Mouse (Mus musculus) liver, embryonic 14.5 days (tissue): ENCODE results near the gene Nccrp1.

Experiments used
- CTCF ChIP-seq: IDR thresholded peaks from 2 replicates; pipeline ENCODE4 v1.5.1; 2016; ENCODE audit warnings: antibody characterized with exemption, low read depth, control low read depth
- EP300 ChIP-seq: IDR thresholded peaks from 2 replicates; pipeline ENCODE4 v1.6.1; 2016; ENCODE audit warnings: antibody characterized with exemption, low read depth

GRCm38 (mm10) chr7:28576271-28576914, 29.3 kb upstream of the Nccrp1 start:
- no peak for TF ChIP-seq CTCF
- TF ChIP-seq EP300: no peak
